Mouse (Mus musculus) spleen, adult 12 weeks (tissue): ENCODE data around the gene Qrich2.
"Not testable (repeated sequence)": the region's sequence is repeated elsewhere in the genome, so short reads cannot be mapped to it uniquely, and the experiment has no call there.

ENCODE experiments used
- DNase-seq: peaks from one replicate; pipeline ENCODE4 v3.0.0; 2022; ENCODE audit warnings: low spot score

Qrich2 gene

DNA sequence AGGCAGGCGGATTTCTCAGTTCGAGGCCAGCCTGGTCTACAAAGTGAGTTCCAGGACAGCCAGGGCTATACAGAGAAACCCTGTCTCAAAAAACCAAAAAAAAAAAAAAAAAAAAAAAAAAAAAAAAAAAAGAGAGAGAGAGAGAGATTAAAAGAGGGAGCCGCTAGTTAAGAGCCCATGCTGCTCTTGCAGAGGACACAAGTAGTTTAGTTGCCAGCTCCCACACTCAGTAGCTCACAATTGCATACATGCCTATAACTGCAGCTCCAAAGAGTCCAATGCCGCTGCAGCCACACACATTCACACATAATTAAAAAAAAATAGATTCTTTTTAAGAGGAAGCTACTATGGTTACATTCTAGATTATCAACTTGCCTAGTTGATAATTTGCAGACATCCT is 55.6 kb downstream of the Qrich2 start:
- not testable (repeated sequence) for DNase-seq

DNA sequence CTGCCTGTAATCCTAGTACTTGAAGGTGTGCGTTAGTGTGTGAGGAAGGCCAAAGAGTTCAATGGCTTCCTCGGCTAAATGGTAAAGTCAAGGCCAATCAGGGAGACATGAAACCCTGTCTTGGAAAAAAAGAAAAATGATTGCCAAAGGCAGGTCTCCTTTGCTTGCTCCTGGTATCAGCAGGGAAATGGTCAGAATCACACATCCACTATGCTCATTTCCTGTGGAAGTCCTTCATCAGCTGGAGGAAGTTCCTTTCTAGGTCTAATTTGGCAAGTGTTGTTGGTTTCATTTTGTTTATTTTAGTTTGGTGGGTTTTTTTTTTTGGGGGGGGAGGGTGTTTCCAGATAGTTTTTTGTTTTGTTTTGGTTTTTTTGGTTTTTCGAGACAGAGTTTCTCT is 57.0 kb downstream of the Qrich2 start:
- DNase-seq: no peak

DNA sequence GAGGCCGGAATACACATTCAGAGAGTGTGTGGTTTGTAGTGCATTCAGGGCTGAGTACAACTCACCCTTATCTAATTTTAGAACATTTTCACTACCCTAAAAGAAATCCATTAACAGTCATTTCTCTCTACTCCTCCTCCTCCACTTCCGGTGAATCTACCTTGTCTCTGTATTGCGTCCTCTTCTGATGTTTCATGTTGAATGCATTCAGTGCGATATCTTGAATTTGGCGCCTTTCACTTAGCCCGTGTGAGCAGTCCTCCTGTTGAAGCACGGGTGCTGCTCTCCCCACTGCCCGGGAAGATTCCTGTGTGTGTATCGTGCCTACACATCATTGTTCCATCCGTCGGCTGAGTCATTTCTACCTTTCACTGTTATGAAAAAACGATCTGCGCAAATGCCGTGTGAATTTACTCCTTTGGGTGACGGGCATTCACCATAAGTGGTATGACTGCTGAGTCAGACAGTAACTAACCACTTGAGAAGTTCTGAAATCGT is 59.8 kb downstream of the Qrich2 start:
- DNase-seq: no peak

DNA sequence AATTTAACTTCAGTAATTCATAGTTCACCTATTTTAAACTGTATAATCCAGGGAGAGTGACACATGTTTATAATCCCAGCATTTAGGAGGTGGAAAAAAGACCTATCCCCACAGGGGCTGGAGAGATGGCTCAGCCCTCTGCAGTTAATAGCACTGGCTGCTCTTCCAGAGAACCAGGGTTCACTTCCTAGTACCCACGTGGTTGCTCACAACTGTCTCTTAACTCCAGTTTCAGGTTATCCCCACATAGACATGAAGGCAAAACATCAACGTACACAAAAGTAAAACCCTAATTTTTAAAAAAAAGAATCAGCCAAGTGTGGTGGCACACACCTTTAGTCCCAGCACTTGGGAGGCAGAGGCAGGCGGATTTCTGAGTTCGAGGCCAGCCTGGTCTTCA is 60.4 kb downstream of the Qrich2 start:
- DNase-seq: no peak

DNA sequence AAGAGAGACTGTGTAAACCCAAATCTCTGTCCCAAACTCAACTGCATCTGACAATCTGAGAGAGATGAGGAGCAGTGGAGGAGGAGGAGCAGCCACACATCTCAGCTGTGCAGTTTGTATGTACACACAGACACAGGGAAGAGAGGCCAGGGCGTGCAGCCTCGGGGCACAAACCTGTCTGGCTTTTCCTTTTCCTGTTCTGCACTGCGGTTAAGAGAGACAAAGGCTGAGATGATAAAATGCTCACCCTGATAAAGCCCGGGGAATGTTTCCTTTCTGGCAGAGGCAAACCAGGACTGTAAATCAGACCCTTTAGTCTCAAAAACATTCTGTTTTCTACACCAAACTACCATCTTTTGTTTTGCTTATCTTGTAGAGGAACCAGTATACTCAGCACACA is 65.5 kb downstream of the Qrich2 start:
- DNase-seq: no peak

DNA sequence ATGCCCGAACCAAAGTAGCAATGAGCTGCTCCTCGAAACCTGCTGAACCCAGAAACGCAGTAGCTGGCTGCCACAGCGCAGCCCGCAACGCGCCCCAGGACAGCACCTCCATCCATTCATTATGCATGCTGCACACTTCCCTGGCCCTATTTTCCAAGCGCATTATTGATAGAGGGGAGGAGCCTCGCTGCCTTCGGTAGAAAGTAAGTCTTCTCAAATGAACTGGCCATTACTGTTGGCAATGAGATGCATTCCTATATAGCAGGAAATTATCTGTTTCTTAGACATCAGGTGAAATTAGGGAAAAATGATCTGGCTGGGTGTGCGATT is 67.7 kb downstream of the Qrich2 start:
- no peak for DNase-seq

DNA sequence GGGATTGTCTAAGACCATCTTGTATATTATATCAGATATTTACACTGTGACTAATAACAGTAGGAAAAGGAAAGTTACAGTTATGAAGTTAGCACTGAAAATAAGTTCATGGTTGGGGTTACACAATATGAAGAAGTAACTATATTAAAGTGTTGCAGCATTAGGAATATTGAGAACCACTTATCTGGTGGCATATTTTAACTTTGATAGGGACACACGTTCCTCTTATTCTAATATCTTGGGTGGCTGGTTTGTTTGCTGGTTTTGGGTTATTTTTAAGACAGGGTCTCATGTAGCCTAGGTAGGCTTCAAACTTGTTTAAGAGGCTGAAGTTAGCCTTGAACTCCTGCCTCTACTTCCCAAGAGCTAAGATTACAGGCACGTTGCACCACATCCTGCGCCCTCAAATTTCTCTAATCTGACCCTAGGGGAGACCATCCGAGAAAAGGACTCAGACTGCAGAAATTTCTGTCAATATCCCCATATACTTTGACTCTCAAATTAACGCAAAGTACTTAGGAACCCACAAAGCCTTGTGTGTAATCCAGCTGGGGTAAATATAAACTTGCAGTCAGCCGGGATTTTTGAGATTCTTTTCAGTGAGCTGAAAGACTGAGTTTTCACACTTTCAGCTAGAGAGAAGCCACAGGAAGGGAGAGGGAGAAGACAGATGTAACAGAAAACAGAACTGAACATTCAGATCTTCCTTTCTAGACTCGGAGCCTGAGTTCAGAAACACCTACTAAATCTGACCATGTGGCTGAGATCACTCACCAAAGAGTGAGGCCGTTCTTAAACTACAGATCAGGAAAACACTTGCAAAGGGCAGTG is 68.3 kb downstream of the Qrich2 start:
- DNase-seq: no peak

DNA sequence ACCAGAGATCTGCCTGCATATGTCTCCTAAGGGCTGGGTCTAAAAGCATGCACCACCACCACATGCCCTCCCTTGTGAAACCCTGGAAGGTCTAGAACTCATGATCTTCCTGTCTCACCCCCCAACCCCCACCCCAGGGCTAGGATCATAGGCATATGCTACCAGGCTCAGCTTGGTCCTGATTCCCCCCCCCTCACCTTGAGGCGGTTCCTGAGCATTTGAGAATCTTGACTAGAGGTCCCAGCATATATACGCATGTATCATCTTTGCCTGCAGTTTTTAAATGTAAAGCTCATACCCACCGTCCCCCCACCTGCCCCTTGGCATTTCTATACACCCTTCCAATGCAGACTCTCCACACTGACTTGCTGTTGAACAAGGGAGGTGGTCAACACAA is 69.1 kb downstream of the Qrich2 start:
- DNase-seq: no peak

DNA sequence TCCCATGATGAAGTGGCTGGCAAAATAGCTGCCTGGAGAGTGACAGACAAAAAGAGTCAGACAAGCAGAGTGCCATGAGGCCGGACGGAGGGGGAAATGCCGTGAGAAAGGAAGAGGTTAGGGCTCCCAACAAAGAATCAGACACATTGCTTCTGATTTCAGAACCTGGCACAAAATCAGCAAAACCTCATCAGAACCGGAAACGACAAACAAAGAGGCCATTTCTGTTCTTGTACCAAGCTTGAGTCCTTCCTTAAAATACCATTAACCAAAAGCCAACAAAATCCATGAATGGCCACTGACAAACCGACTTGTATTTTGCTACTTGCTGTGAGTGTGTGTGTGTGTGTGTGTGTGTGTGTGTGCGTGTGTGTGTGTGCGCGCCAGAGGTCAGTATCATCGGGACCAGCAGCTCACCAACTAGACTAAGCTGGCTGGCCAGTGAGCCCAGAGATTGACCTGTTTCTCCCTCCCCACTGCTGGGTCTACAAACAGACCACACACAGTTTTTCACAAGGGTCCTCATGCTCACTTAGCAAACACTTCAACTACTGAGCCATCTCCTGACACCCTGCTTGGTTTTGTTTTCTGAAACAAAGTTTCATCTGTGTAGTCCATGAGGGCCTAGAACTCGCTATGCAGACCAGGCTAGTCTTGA is 69.6 kb downstream of the Qrich2 start:
- no peak for DNase-seq

DNA sequence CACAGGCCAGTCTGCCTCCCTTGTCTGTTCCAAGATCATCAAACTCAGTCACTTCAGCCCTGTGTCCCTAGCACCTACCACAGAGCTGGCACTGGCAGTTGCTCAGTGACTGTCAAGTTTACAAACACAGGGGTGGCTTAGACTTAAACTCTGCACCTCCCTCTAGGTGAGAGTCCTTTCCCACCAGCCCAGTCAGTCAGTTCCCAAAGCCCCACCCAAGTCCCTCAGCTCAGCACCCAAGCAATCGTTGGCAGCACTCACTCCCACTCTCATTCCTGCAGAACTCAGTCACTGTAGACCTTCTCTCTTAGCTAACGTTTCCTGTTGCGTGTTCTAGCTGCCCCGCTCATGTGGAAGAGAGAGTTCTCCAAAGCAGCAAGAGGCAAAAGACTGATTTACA is 71.3 kb downstream of the Qrich2 start:
- no peak for DNase-seq
